Mouse (Mus musculus) T-helper 2 cell (primary cell): Measurements from ENCODE around the gene Cdk2.
"Not testable (repeated sequence)": the region's sequence is repeated elsewhere in the genome, so short reads cannot be mapped to it uniquely, and the experiment has no call there.

ENCODE experiments used
- in situ Hi-C: fragments of 300-600 bp; cut with MboI, MseI; formaldehyde crosslinking; loops from one replicate; pipeline ENCODE4 v1.15.1; 2025; ENCODE audit warnings: high pct_unique_total_duplicates

The Cdk2 gene

DNA sequence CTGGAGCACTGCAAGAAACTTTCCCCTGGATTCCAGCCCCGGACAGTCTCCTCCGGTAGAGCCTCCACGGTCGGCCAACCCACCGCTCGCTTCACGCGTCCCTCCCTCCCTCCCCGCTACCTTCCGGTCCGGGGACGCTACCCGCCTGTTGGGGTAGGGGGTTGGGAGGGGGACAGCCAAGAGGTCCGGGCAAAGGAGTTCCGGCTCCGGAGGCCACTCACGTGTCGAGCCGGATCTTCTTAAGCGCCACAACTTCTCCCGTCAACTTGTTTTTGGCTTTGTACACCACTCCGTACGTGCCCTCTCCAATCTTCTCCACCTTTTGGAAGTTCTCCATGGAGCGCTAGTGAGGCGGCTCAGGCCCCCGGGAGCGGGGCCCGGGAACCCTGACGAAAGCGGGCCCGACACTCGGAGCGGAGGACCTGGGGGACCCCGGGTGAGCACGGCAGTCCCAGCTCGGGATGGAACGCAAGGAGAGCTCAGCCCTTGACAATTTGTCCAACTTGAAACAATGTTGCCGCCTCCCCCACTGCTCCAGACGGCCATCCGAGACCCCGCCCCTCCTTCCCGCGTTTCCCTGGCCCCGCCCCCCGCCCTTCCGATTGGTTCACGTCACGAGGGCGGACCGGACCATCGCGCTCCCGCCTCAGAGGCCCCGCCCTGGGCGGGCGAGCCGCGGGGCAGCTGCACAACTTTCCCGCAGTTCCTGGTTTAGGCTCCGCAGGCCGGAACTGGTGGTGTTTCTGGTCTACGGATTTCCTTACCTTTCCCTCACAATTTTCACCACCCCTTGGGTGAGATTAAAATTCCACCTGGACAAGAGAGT is at the start of gene Cdk2:
Cdk2 (minus strand) TSS at position 541 of the 826 bp plus-strand sequence.
- in situ Hi-C loops: no loop called here

DNA sequence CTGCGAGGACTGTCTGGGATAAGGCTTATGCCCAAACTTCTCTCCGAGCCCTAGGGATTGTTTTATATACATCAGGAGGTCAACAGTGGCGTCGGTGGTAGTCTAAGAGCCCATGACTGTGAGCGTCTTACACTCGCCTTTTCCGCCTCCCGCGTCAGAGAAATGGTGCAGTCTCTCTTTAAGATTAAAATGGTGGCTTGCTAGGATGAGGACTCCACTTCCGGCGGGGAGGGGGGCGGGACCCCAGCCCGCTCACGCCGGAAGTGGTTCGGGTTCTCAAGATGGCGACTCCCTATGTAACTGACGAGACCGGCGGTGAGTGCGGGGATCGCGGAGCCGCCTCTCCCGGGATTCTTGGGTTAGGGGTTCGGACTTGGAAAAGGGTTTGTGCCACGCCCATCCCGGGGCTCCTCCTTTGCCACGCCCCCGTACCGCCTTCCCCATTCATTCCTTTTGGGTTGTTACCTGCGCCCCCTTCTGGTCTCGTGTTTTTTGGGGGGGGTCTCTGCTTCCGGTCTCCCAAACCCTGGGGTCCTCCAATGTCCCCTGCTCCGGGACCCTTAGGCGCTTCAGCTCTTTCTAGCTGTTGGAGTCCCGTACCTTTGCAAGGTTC is 43.5 kb upstream of the Cdk2 start:
- in situ Hi-C loops: no loop called here

GRCm38 (mm10) chr10:128747646-128748251 is 42.9 kb upstream of the Cdk2 start, which contains the start of gene Pym1:
Pym1 (plus strand) TSS chr10:128747889.
- in situ Hi-C loops: no loop called here

DNA sequence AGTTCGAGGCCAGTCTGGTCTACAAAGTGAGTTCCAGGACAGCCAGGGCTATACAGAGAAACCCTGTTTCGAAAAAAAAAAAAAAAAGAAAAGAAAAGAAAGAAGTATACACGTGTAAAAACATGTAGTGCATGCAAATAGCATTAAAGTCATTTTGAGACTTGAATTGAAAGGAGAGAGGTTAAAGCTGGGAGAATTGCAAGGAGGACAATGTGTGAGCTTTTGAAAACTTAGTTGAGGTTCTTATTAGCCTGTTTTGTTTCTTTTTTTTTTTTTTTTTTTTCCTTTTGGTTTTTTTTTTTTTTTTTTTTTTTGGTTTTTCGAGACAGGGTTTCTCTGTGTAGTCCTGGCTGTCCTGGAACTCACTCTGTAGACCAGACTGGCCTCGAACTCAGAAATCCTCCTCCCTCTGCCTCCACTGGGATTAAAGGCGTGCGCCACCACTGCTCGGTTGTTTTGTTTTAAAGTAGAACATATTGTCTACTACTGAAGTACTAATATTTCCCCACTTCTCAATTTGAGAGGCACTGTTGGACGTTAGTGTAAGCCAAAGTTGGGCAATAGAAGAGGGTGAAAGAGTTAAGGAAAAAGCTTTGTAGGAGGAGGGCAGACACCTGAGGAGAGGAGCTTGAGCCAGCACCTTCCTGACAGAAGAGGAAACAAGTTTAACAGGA is 42.3 kb upstream of the Cdk2 start:
- in situ Hi-C loops: no loop called here

DNA sequence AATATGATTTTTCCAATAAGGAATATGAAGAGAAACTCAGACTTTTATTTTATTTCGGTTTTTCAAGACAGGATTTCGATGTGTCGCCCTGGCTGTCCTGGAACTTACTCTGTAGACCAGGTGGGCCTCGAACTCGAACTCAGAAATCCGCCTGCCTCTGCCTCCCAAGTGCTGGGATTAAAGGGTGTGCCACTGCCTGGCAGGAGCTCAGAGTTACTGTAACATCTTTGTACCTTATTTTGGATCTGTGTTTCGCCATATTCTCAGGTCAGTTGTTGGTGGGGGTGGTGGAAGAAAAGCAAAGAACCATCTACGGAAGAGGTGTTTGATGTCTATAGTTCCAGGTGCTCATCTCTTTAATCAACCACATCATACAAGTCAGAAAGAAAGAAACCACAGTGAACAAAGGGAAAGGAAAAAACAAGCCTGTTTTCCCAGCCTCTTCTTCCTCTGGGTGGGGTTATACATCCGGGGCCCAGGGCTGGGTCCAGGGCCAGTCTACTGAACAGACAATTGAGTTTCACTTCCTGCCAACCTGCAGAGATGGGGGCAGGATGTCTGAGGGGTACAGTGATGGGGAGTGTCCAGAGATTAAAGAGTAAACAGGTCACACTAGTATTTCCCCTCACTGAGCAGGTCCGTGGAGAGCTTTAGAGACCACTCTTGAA is 41.2 kb upstream of the Cdk2 start:
- in situ Hi-C loops: no loop called here

- in situ Hi-C loops: no loop called here
Observed at GRCm38 (mm10) chr10:128744680-128745601, 40.1 kb upstream of the Cdk2 start, which contains the start of gene Dgka. Dgka (minus strand) TSS chr10:128744855.

DNA sequence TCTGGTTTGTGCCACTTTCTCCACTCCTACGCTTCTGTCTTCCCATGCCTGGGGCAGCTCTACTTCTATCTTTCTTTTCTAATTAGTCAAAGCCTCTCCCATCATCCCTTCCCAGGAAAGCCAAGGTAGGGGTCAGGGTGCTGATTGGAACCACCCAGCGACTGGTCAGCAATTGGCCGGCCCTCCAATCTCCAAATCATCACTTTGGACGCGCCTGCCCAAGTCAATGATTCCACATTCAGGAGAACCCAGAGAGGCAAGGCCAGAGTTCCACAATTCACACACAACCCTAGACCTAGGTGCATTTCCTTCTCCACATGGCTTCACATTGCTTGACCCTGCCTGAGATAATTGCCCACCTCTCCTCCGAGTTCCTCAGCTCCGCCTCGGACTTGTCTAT is 39.4 kb upstream of the Cdk2 start:
- in situ Hi-C loops: no loop called here

- in situ Hi-C loops: no loop called here
Observed at GRCm38 (mm10) chr10:128743791-128744191, 39.0 kb upstream of the Cdk2 start.

GRCm38 (mm10) chr10:128743235-128743634 is 38.4 kb upstream of the Cdk2 start:
- in situ Hi-C loops: no loop called here

- in situ Hi-C loops: no loop called here
Observed at GRCm38 (mm10) chr10:128742616-128743015, 37.8 kb upstream of the Cdk2 start.

GRCm38 (mm10) chr10:128740296-128740695 is 35.5 kb upstream of the Cdk2 start:
- in situ Hi-C loops: no loop called here

- in situ Hi-C loops: no loop called here
Observed at GRCm38 (mm10) chr10:128737435-128737834, 32.6 kb upstream of the Cdk2 start.

DNA sequence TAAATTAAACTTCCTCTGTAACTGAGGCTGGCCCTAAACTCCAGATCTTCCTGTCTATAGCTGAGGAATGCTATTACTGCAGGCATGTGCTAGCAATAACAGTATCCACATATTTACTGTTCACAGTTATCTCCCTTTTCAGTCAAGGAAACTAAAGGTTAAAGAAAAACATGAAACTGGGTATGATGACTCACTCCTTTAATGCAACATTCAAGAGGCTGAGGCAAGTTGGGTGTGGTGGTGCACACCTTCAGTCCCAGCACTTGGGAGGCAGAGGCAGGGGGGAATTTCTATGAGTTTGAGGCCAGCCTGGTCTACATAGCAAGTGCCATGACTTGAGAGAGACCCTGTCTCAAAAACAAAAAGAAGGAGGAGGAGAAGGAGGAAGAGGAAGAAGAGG is 27.2 kb upstream of the Cdk2 start:
- in situ Hi-C loops: no loop called here

DNA sequence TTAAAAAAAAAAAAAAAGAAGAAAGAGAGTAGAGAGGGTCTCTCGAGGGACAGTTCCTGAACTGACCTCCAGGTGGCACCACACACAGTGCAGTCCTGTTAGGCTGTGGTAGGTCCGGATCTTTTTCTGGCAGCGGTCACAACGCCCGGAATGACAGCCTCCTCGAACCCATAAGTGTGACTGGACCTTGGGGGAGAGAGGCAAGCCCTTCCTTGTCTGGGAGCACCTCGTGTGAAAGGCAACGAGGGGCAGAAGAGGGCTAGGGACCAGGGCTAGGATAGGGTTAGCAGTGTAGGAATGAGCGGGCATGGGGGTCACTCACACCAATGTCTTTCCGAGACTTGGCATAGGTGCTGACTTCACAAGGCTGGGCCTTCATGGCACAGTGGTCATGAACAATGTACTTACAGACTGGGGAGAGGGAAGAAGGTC is 26.2 kb upstream of the Cdk2 start:
- in situ Hi-C loops: no loop called here

DNA sequence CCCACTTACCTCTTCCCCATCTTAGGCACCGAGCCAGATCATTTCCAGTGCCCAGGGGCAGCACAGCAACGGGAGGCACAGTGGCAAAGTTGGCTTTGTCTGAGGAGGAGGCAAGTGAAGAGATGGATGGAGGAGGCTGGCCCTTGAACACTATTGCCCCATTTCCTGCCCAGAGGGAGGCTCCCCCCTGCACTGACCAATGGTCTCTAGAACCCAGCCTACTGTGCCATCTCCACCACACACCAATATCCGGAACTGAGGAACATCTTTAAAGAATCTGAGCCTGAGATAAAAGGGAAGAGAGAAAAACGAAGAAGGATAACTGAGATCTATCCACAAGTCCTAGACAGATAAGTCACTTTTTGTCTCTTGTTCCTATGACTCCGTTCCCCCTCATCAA is 23.2 kb upstream of the Cdk2 start:
- in situ Hi-C loops: no loop called here

GRCm38 (mm10) chr10:128725466-128725865 is 20.6 kb upstream of the Cdk2 start:
- in situ Hi-C loops: not testable (repeated sequence)

DNA sequence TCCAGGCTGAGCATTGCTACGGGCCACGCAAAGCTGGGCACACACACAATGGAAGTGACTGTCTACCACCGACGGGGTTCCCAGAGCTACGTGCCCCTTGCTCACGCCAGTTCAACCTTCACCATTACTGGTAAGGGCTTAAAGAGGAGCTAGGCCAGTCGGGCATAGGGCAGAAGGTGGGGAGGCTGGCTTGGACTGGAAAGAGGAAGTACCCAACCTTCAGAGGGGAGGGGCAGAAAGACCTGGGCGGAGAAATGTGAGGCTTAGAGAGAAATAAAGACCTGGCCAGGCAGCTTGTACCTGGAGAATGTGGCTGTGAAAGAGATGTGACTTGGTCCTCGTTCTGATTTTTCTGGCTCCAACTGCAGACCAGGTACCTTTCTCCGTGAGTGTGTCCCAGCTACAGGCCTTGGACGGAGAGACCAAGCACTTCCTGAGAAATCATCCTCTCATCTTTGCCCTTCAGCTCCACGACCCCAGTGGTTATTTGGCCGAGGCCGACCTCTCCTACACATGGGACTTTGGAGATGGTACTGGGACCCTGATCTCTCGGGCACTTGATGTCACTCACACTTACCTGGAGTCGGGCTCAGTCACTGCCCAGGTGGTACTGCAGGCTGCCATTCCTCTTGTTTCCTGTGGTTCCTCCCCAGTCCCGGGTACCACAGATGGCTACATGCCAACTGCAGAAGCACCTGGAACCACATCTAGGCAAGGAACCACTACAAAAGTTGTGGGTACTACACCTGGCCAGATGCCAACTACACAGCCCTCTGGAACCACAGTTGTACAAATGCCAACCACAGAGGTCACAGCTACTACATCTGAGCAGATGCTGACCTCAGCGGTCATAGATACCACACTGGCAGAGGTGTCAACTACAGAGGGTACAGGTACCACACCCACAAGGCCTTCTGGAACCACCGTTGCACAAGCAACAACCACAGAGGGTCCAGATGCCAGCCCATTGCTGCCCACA is 11.0 kb upstream of the Cdk2 start:
- in situ Hi-C loops: no loop called here

- in situ Hi-C loops: not testable (repeated sequence)
Observed at GRCm38 (mm10) chr10:128711318-128711717, 6.5 kb upstream of the Cdk2 start.

DNA sequence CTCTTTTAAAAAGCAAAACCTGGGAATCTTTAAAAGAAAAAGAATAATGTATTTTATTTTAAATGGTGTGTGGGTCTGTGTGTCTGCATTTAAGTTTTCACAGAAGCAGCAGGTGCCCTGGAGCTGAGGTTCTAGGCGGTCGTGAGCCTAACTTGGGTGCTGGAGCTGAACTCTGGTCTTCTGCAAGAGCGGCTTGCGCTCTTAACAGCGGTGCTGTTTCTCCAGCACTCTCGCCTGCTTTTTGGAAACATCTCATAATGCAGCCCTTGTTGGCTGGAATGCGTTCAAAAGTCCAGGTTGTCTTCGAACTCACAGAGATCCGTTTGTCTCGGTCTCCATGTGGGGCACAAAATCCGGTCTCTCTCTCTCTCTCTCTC is 474 bp upstream of the Cdk2 start:
- in situ Hi-C loops: no loop called here
